Mouse (Mus musculus) megakaryocyte, embryonic 14.5 days (primary cell): Measurements from ENCODE around the gene Serpina12. TPM values are rescaled to one million over a fixed set of nuclear protein-coding genes. Genes with fewer than 3 reads are reported as not detected.

Source experiments
- H3K27me3 ChIP-seq: replicated peaks from 2 replicates; pipeline ENCODE3; 2012; ENCODE audit warnings: inconsistent platforms
- H3K36me3 ChIP-seq: replicated peaks from 2 replicates; pipeline ENCODE3; 2012; ENCODE audit warnings: low read length, inconsistent platforms, mixed read lengths
- H3K4me1 ChIP-seq: 2 replicates; pipeline ENCODE4 v1.6.1; 2012; ENCODE audit warnings: inconsistent platforms
- H3K4me3 ChIP-seq: replicated peaks from 2 replicates; pipeline ENCODE3; 2012; ENCODE audit warnings: moderate library complexity, mild to moderate bottlenecking, inconsistent platforms
- H3K9me3 ChIP-seq: 2 replicates; pipeline ENCODE4 v1.6.1; 2012; ENCODE audit warnings: inconsistent platforms
- FLI1 ChIP-seq: IDR thresholded peaks from 2 replicates; pipeline ENCODE4 v1.6.1; 2012; ENCODE audit warnings: low read length, inconsistent platforms, mixed read lengths
- GATA1 ChIP-seq: IDR thresholded peaks from 3 replicates; pipeline ENCODE4 v1.6.1; 2012; ENCODE audit warnings: mixed read lengths, low read length, inconsistent platforms, borderline replicate concordance
- polyA plus RNA-seq: library from polyadenylated mRNA; stranded (reverse); fragments of >175 nt; gene quantifications from 2 replicates; pipeline ENCODE4 v1.2.3, GENCODE M21; 2012; ENCODE audit warnings: low replicate concordance; ENCODE audit not compliant: insufficient read depth

The Serpina12 gene
- polyA plus RNA-seq, 1 experiment = not detected

DNA sequence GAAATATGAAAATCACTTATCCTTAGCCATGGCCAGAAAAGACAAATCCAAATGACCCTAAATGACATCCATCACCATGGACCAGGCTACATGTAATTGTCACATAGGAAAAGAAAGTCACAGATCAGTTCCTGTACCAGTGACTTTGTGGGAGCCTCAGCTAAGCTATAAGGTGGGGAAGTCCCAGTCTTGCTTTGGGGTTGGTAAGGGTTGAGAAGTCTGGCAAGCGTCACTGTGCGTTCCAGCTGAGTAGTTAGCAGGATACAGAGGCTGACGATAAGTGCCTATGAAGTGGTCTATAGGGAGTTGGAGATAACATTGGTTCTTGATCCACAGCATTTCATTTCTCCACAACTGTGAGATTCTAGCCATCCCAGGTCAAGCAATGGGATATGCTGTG lies 29.0 kb downstream of the Serpina12 start:
- no peaks in the 10 kb centered on the region for H3K4me1 ChIP-seq
- no peaks in the 10 kb centered on the region for H3K36me3 ChIP-seq
- no peak overlapping the region for H3K4me3 ChIP-seq
- H3K27me3 ChIP-seq = peaks cover 4% of the 10 kb centered on the region
- TF ChIP-seq FLI1 (no peak), GATA1 (no peak)
- H3K9me3 ChIP-seq = peaks cover 17% of the 10 kb centered on the region

DNA sequence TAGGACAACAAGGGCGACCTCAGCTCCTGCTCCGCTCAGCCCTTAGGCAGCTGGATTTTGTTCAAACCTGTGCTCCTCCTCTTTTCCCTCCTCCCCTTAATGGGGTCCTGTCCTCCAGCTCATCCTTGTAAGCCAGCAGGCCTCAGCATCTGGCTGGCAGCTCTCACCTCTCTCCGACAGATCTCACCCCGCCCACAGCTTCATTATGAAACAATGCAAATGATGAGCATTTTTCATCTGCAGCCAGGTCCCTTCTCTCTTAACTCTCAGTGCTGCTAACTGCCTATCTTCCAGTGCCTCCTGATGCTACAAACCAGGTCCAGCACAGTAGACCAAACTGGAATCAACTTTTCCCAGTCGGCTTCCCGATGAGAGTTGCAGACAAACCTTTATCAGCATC lies 30.6 kb downstream of the Serpina12 start, which contains the start of gene Serpina9:
TSS of gene Serpina9 (minus strand) at position 136 of the 400 bp plus-strand sequence.
- no peak for TF ChIP-seq FLI1
- H3K9me3 ChIP-seq = peaks cover 17% of the 10 kb centered on the region
- no peak within 1 kb of the TSS for H3K4me3 ChIP-seq
- H3K4me1 ChIP-seq = no peaks in the 10 kb centered on the region
- no peaks in the 10 kb centered on the region for H3K36me3 ChIP-seq
- peaks cover 7% of the 10 kb centered on the region for H3K27me3 ChIP-seq

DNA sequence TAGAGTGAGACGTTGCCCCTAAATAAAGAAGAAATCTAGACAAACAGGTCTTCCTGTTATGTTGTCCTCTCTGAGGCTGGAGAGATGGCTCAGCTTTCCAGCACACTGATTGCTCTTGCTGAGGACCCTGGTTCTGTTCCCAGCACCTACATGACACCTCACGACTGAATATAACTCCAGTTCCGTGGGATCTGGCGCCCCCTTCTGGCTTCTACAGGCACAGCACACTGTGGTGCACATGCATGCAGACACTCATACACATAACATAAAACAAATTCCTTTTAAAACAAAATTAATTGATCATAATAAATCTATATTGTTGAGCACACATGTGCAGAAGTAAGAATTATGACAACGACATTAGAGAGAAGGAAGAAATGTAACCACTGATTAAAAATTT lies 39.6 kb downstream of the Serpina12 start:
- Histone ChIP-seq H3K27me3 (peaks cover 3% of the 10 kb centered on the region), H3K36me3 (no peaks in the 10 kb centered on the region), H3K4me3 (no peak overlapping the region), H3K9me3 (peaks cover 29% of the 10 kb centered on the region), H3K4me1 (peaks cover 7% of the 10 kb centered on the region; the same call in 1 of the 2 replicates)
- TF ChIP-seq GATA1 (no peak), FLI1 (no peak)

- Histone ChIP-seq H3K4me3 (no peak overlapping the region), H3K4me1 (peaks cover 7% of the 10 kb centered on the region; the same call in 1 of the 2 replicates), H3K9me3 (peaks cover 26% of the 10 kb centered on the region), H3K27me3 (no peaks in the 10 kb centered on the region), H3K36me3 (no peaks in the 10 kb centered on the region)
- TF ChIP-seq FLI1 = no peak
- no peak for TF ChIP-seq GATA1
These were observed 41.0 kb downstream of the Serpina12 start for GRCm38 (mm10) chr12:104003238-104003612.

DNA sequence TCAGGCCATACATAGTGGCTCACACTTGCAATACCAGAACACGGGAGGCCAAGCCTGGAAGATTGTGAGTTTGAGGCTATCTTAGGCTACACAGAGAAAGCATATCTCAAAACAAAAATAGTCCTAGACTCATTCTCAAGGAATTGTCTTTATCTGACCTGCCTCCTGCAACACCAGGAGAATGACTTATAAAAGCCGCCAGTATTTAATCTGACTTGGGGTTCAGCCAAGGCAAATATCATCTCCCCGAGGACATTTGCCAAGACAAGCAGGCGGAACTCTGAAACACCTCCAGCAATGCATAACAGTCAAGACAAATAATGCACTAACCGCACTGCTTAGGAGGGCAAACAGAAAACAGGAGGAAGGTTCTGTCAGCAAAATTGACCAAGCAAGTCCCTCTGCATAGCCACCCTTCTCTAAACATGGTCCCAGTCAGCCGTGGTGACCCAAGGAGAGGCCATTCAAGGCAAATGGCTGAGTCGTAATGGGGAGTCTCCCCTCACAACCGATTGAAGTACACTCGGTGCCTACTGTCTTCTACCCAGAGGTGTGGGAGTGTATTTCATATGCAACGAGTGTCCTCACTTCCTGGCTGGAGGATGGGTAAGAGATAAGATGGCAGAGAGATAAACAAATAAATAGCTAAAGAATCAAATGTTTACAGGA lies 41.5 kb downstream of the Serpina12 start:
- no peak overlapping the region for H3K4me3 ChIP-seq
- no peak for TF ChIP-seq FLI1
- no peak for TF ChIP-seq GATA1
- no peaks in the 10 kb centered on the region for H3K36me3 ChIP-seq
- peaks cover 25% of the 10 kb centered on the region for H3K9me3 ChIP-seq
- no peaks in the 10 kb centered on the region for H3K27me3 ChIP-seq
- peaks cover 7% of the 10 kb centered on the region; the same call in 1 of the 2 replicates for H3K4me1 ChIP-seq

GRCm38 (mm10) chr12:104000594-104000993 lies 43.6 kb downstream of the Serpina12 start:
- no peaks in the 10 kb centered on the region for H3K36me3 ChIP-seq
- H3K4me1 ChIP-seq = peaks cover 7% of the 10 kb centered on the region; the same call in 1 of the 2 replicates
- no peak for TF ChIP-seq GATA1
- no peak for TF ChIP-seq FLI1
- peaks cover 6% of the 10 kb centered on the region for H3K27me3 ChIP-seq
- no peak overlapping the region for H3K4me3 ChIP-seq
- H3K9me3 ChIP-seq = peaks cover 25% of the 10 kb centered on the region

GRCm38 (mm10) chr12:103999611-104000010 lies 44.6 kb downstream of the Serpina12 start:
- Histone ChIP-seq H3K9me3 (peaks cover 24% of the 10 kb centered on the region), H3K36me3 (no peaks in the 10 kb centered on the region), H3K4me1 (peaks cover 7% of the 10 kb centered on the region; the same call in 1 of the 2 replicates), H3K4me3 (no peak overlapping the region), H3K27me3 (peaks cover 6% of the 10 kb centered on the region)
- TF ChIP-seq GATA1 = no peak
- no peak for TF ChIP-seq FLI1

DNA sequence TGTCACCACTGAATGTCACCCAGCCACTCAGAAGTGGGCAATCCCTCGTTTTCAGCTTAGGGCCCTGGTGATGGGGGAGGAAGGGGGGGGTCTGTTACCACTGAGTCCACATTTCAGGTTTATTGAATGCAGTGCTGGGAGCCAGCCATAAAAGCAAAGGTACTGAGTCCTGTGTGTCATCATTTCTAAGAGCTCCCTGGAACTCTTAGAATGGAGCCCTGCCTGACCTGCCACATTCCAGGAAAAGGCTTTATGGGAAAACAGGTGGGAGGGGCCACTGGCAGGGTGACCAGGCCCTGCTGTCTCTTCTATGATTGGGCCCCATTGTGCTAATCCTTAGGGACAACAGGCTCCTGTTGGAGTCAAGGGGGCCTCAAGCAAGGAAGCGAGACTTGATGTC lies 47.7 kb downstream of the Serpina12 start:
- TF ChIP-seq FLI1 = no peak
- no peak for TF ChIP-seq GATA1
- Histone ChIP-seq H3K27me3 (peaks cover 18% of the 10 kb centered on the region), H3K36me3 (no peaks in the 10 kb centered on the region), H3K4me1 (peaks cover 24% of the 10 kb centered on the region), H3K4me3 (no peak overlapping the region), H3K9me3 (peaks cover 15% of the 10 kb centered on the region)

DNA sequence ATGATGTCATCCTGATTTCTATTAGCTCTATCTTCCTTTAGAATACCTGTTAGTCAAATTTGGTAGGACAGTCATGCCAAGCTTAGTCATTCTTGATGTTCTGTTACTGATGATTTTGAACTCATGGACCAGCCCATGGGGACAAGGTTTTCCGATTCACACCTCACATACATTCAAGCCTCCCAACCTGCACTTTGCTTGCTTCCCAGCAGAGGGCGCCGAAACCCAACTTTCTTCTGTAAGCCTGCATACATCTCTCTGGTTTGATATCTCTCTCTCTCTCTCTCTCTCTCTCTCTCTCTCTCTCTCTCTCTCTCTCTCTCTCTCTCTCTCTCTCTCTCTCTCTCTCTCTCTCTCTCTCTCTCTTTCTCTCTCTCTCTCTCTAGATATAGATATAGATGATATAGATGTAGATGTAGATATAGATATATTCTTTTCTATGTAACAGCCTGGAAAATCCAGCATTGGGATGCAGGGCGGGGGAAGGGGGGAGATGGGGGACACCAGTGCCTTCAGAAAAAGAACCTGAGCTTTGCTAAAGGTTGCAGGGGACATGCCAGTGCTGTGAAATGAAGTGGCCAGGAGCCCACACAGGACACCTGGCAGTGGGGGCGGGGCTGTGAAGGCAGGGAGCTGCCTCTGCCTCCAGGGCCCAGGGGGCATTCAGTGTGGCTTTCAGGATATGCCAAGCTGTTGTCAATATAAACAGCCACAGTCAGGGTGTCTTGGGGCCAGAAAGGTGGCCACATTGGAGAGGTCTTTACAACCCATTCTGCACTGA lies 48.8 kb downstream of the Serpina12 start:
- peaks cover 17% of the 10 kb centered on the region for H3K4me1 ChIP-seq
- no peak overlapping the region for H3K4me3 ChIP-seq
- peaks cover 6% of the 10 kb centered on the region for H3K9me3 ChIP-seq
- TF ChIP-seq GATA1 = no peak
- TF ChIP-seq FLI1 = no peak
- no peaks in the 10 kb centered on the region for H3K36me3 ChIP-seq
- H3K27me3 ChIP-seq = peaks cover 18% of the 10 kb centered on the region

- Histone ChIP-seq H3K4me1 (peaks cover 17% of the 10 kb centered on the region), H3K36me3 (no peaks in the 10 kb centered on the region), H3K9me3 (no peaks in the 10 kb centered on the region), H3K4me3 (peak overlapping the region; percentile 60), H3K27me3 (peaks cover 25% of the 10 kb centered on the region)
- TF ChIP-seq FLI1 (no peak), GATA1 (no peak)
These were observed 51.3 kb downstream of the Serpina12 start for GRCm38 (mm10) chr12:103992945-103993344.
